Mouse (Mus musculus) midbrain, embryonic 12.5 days (tissue): ENCODE data around the gene Kdm1a. TPM values are rescaled to one million over a fixed set of nuclear protein-coding genes. Genes with fewer than 3 reads are reported as not detected.

Experiments used
- ATAC-seq: fragments of 200-750 bp; cut with Nextera tagmentation; 2 replicates; pipeline ENCODE4 v1.8.0; 2017; ENCODE audit warnings: low read depth, moderate TSS enrichment, moderate library complexity; ENCODE audit not compliant: low FRiP score
- H3K27ac ChIP-seq: fragments of 300-500 bp; sonication (generic); replicated peaks from 2 replicates; pipeline ENCODE4 v1.5.1; 2016; ENCODE audit warnings: mild to moderate bottlenecking
- H3K27me3 ChIP-seq: fragments of 300-500 bp; sonication (generic); 2 replicates; pipeline ENCODE4 v1.6.1; 2016; ENCODE audit warnings: mild to moderate bottlenecking
- H3K36me3 ChIP-seq: fragments of 300-500 bp; sonication (generic); 2 replicates; pipeline ENCODE4 v1.6.1; 2016
- H3K4me1 ChIP-seq: fragments of 300-500 bp; sonication (generic); 2 replicates; pipeline ENCODE4 v1.6.1; 2016
- H3K4me2 ChIP-seq: fragments of 300-500 bp; sonication (generic); replicated peaks from 2 replicates; pipeline ENCODE4 v1.6.1; 2016; ENCODE audit warnings: mild to moderate bottlenecking, moderate library complexity
- H3K4me3 ChIP-seq: fragments of 300-500 bp; sonication (generic); 2 replicates; pipeline ENCODE4 v1.5.1; 2016; ENCODE audit warnings: mild to moderate bottlenecking
- H3K9ac ChIP-seq: fragments of 300-500 bp; sonication (generic); replicated peaks from 2 replicates; pipeline ENCODE4 v1.6.1; 2016; ENCODE audit warnings: mild to moderate bottlenecking, moderate library complexity
- H3K9me3 ChIP-seq: fragments of 300-500 bp; sonication (generic); 2 replicates; pipeline ENCODE4 v1.6.1; 2016; ENCODE audit warnings: mild to moderate bottlenecking
- WGBS: fragments of 180-500 bp; shearing (Covaris S2); methylation state at CpG from one replicate; pipeline ENCODE4 v1.1.7; 2016; 5-methylcytosine and 5-hydroxymethylcytosine counted together
- microRNA-seq: library from miRNA; unstranded; fragments of <30 nt; microRNA quantifications from one replicate; pipeline ENCODE4, GENCODE M21; 2017
- polyA plus RNA-seq: library from polyadenylated mRNA; unstranded; fragments of >200 nt; fragmentation: Nextera tagmentation; extraction: Ambion mirVana; gene quantifications from 2 replicates; pipeline ENCODE4 v1.2.1, GENCODE M21; 2016

The Kdm1a gene
- polyA plus RNA-seq, 1 experiment from 2014 or later = 113 TPM

DNA sequence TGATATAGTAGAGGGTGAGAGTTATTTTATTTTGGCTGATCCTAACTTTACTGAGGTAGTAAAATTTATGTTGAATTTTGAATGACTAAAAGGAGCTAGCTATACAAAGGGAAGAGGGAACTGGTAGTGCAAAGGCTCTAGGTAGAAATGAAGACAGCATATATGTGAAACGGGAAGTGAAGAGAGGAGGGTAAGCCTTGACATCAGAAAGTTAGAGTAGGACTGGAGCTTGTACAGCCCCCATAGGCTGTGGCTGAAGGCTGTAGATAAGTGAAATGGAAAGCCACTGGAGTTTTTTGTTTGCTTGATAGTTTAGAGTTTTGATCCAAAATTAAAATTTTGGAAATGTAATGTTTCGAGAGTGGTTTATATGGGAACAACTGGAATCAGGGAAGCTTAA lies 83.9 kb downstream of the Kdm1a start:
- H3K9me3 ChIP-seq = no peaks in the 10 kb centered on the region
- no peak overlapping the region for H3K27ac ChIP-seq
- no peak overlapping the region for H3K4me2 ChIP-seq
- no peak for ATAC-seq
- no peaks in the 10 kb centered on the region for H3K27me3 ChIP-seq
- no peaks in the 10 kb centered on the region for H3K36me3 ChIP-seq
- H3K4me1 ChIP-seq = peaks cover 3% of the 10 kb centered on the region; the same call in 1 of the 2 replicates
- WGBS = 95% methylated on average over 2 of the region's 2 CpGs
- H3K9ac ChIP-seq = no peak overlapping the region
- H3K4me3 ChIP-seq = no peak overlapping the region

DNA sequence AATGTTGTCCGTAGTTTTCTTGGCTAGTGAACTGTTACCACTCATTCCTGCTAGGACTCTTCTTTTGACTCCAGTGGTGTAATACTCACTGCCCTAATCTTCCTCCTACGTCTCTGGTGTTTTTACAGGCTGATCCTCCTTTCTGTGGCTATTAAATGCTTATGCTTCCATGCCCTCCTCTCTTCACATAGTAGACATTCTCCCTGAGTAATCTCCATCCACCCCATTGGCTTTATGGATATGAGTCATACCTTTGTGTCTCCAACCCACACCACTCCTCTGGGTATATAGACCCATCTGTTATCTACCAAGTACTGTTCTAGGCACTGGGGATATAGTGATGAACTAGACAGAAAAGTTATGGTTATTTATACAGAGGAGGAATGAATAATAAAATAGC lies 84.4 kb downstream of the Kdm1a start:
- H3K27me3 ChIP-seq = no peaks in the 10 kb centered on the region
- no peaks in the 10 kb centered on the region for H3K9me3 ChIP-seq
- H3K4me2 ChIP-seq = no peak overlapping the region
- H3K9ac ChIP-seq = no peak overlapping the region
- H3K36me3 ChIP-seq = no peaks in the 10 kb centered on the region
- ATAC-seq = no peak
- H3K4me1 ChIP-seq = peaks cover 3% of the 10 kb centered on the region; the same call in 1 of the 2 replicates
- no peak overlapping the region for H3K4me3 ChIP-seq
- 93% methylated on average over 2 of the region's 2 CpGs for WGBS
- no peak overlapping the region for H3K27ac ChIP-seq

DNA sequence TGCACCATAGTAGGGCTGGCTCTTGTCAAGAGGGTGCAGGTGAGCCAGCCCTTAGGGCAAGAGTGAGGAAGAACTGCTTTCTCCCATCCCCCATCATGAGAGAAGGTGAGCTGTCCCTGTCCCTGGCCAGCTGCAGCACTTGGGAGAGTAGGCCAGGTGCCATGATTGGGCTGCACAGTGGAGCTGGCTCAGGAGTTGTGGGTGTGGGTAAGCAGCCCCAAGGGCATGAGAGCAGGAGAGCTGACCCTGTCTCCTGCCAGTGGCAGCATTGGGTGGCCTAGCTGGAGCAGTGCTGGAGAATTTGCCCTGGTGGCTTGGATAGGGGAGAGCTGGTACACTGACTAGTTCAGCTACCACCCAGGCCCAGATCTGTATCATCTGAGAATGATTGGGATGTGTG lies 89.6 kb downstream of the Kdm1a start:
- H3K9ac ChIP-seq = no peak overlapping the region
- no peak for ATAC-seq
- H3K9me3 ChIP-seq = no peaks in the 10 kb centered on the region
- H3K4me3 ChIP-seq = no peak overlapping the region
- H3K4me2 ChIP-seq = no peak overlapping the region
- H3K36me3 ChIP-seq = no peaks in the 10 kb centered on the region
- no peak overlapping the region for H3K27ac ChIP-seq
- peaks cover 9% of the 10 kb centered on the region; the same call in 1 of the 2 replicates for H3K4me1 ChIP-seq
- no peaks in the 10 kb centered on the region for H3K27me3 ChIP-seq

DNA sequence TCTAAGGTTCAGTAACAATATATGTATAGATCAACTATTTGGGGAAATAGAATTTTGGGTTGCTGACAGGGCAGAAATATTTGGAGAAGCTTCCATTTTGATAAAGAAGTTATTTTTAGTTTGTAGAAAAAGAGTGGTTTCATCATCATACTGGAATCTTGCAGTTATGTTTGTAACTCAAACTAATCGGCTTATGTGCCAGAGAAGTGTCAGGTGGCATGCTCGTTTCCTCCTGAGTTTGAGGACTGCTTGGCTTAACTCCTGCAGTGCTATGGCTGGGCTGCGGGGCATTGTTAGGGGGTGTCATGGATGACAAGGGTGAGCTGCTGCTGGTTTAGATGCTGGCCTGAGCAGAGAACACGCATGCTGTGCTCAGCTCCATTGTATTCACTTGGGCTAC lies 90.8 kb downstream of the Kdm1a start:
- Histone ChIP-seq H3K36me3 (no peaks in the 10 kb centered on the region), H3K4me1 (peaks cover 9% of the 10 kb centered on the region; the same call in 1 of the 2 replicates), H3K4me3 (no peak overlapping the region), H3K27me3 (no peaks in the 10 kb centered on the region), H3K27ac (no peak overlapping the region), H3K4me2 (no peak overlapping the region), H3K9me3 (no peaks in the 10 kb centered on the region), H3K9ac (no peak overlapping the region)
- 62% methylated on average over 4 of the region's 4 CpGs for WGBS
- no peak for ATAC-seq

DNA sequence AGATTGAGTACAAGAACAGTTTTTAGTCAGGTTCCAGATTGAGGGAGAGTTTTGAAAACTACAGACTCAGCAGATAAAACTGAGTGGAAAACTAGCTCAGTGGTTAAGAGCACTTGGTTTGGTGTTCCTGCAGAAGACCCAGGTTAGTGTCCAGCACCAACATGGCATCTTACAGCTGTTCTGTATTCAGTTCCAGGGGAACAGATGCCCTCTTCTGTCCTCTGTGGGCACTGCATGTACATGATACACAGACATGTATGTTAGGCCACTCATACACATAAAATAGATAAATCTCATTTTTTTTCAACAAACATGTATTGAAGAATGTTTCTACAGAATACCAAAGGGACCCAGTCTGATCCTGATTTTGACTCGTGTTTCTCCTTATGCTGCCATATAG lies 92.7 kb downstream of the Kdm1a start:
- 87% methylated on average over 1 of the region's 1 CpGs for WGBS
- Histone ChIP-seq H3K36me3 (no peaks in the 10 kb centered on the region), H3K4me3 (no peak overlapping the region), H3K4me1 (peaks cover 9% of the 10 kb centered on the region; the same call in 1 of the 2 replicates), H3K9ac (no peak overlapping the region), H3K27ac (no peak overlapping the region), H3K4me2 (no peak overlapping the region), H3K9me3 (no peaks in the 10 kb centered on the region), H3K27me3 (no peaks in the 10 kb centered on the region)
- ATAC-seq = no peak

DNA sequence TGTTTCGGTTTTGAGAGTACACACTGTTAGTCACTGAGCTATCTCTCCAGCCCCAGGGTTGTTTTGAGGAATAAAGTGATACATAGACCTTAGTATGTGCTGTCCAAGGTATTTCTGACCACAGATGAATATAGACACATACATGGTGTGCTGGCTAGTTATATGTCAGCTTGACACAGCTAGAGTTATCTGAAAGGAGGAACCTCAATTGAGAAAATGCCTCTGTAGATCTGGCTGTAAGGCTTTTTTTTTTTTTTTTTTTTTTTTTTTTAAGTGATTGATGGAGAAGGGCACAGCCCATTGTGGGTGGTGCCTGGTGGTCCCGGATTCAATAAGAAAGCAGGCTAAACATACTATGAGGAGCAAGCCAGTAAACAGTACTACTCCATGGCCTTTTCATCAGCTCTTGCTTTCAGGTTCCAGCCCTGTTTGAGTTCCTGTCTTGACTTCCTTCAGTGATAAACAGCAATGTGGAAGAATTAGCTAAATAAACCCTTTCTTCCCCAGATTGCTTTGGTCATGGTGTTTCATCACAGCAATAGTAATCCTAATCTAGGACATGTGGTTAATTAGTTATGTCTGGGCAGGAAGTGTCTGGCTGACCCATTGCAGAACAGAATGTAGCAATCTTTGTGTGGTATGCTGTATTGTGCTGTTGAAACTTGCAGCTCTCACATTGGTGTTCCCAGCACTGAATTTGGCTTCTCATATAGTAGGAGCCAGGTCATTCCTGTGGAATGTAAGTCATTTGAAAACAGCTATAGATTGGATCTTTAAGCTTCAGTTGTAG lies 96.9 kb downstream of the Kdm1a start:
- H3K9me3 ChIP-seq = no peaks in the 10 kb centered on the region
- H3K4me3 ChIP-seq = no peak overlapping the region
- no peak for ATAC-seq
- H3K27me3 ChIP-seq = no peaks in the 10 kb centered on the region
- peaks cover 6% of the 10 kb centered on the region; the same call in 1 of the 2 replicates for H3K4me1 ChIP-seq
- H3K9ac ChIP-seq = no peak overlapping the region
- 76% methylated on average over 2 of the region's 2 CpGs for WGBS
- H3K27ac ChIP-seq = no peak overlapping the region
- H3K4me2 ChIP-seq = no peak overlapping the region
- no peaks in the 10 kb centered on the region for H3K36me3 ChIP-seq

Small RNA genes within 50 kb of the gene (microRNA-seq; reads per million reads assigned to microRNA genes)
- gene Gm22180 = not detected

Other genes with a start within 250 kb of the Kdm1a start
- 0.06 and 0.68 TPM in 2 replicates for gene Htr1d, start 179.2 kb downstream of the Kdm1a start, polyA plus RNA-seq
- 0.13 and 0.17 TPM in 2 replicates for gene 6030445D17Rik, start 140.5 kb downstream of the Kdm1a start, polyA plus RNA-seq
- 88.0 and 97.0 TPM in 2 replicates for gene Luzp1, start 133.0 kb downstream of the Kdm1a start, polyA plus RNA-seq
- not detected in 2 replicates for gene Tex46, start 7.7 kb upstream of the Kdm1a start, polyA plus RNA-seq
- gene Lactbl1, start 19.9 kb upstream of the Kdm1a start, polyA plus RNA-seq = 0.05 and 0.12 TPM in 2 replicates
- gene Ephb2, start 233.3 kb upstream of the Kdm1a start, polyA plus RNA-seq = 39.8 and 40.0 TPM in 2 replicates